Mouse (Mus musculus) macrophage (primary cell): ENCODE measurements around the gene March4. TPM values are rescaled to one million over a fixed set of nuclear protein-coding genes. Genes with fewer than 3 reads are reported as not detected.

ENCODE experiments used
- H3K27ac ChIP-seq: fragments of 350-480 bp; formaldehyde crosslinking; 2 replicates; pipeline ENCODE4 v1.9.0; 2021
- H3K36me3 ChIP-seq: fragments of 350-480 bp; formaldehyde crosslinking; 2 replicates; pipeline ENCODE4 v1.9.0; 2021; ENCODE audit errors: inconsistent target
- H3K4me3 ChIP-seq: fragments of 350-480 bp; formaldehyde crosslinking; 2 replicates; pipeline ENCODE4 v1.9.0; 2021; ENCODE audit errors: inconsistent target
- H3K79me2 ChIP-seq: fragments of 350-480 bp; formaldehyde crosslinking; 2 replicates; pipeline ENCODE4 v1.9.0; 2021; ENCODE audit errors: inconsistent target
- WGBS: methylation state at CpG from one replicate; pipeline ENCODE4 v1.1.7; 2026; ENCODE audit warnings: inconsistent platforms; ENCODE audit not compliant: missing documents; 5-methylcytosine and 5-hydroxymethylcytosine counted together
- polyA plus RNA-seq: library from polyadenylated mRNA; stranded (reverse); fragments of 250-400 nt; gene quantifications from 3 replicates; pipeline ENCODE4 v1.2.4, GENCODE M21; 2018; ENCODE audit warnings: inconsistent platforms

March4 gene
- polyA plus RNA-seq, 1 experiment from 2014 or later = not detected

GRCm38 (mm10) chr1:72413205-72413604 lies 123.5 kb downstream of the March4 start:
- no peaks in the 10 kb centered on the region for H3K79me2 ChIP-seq
- WGBS = 77% methylated on average over 8 of the region's 8 CpGs

GRCm38 (mm10) chr1:72411108-72411507 lies 125.6 kb downstream of the March4 start:
- 90% methylated on average over 8 of the region's 8 CpGs for WGBS
- Histone ChIP-seq H3K27ac (no peak overlapping the region), H3K79me2 (no peaks in the 10 kb centered on the region), H3K36me3 (no peaks in the 10 kb centered on the region), H3K4me3 (no peak overlapping the region)

More at GRCm38 (mm10) chr1:72413205-72413604, 123.5 kb downstream of the March4 start:
- Histone ChIP-seq H3K27ac (no peak overlapping the region), H3K4me3 (no peak overlapping the region), H3K36me3 (no peaks in the 10 kb centered on the region)

- 68% methylated on average over 5 of the region's 5 CpGs for WGBS
- Histone ChIP-seq H3K79me2 (no peaks in the 10 kb centered on the region), H3K4me3 (no peak overlapping the region), H3K27ac (no peak overlapping the region), H3K36me3 (no peaks in the 10 kb centered on the region)
Observed at GRCm38 (mm10) chr1:72409936-72410335, 126.8 kb downstream of the March4 start.

GRCm38 (mm10) chr1:72406505-72407079 lies 130.1 kb downstream of the March4 start:
- Histone ChIP-seq H3K79me2 (no peaks in the 10 kb centered on the region), H3K27ac (no peak overlapping the region), H3K36me3 (no peaks in the 10 kb centered on the region), H3K4me3 (no peak overlapping the region)
- WGBS = 87% methylated on average over 14 of the region's 14 CpGs

GRCm38 (mm10) chr1:72401331-72402069 lies 135.2 kb downstream of the March4 start:
- WGBS = 74% methylated on average over 8 of the region's 8 CpGs
- H3K79me2 ChIP-seq = no peaks in the 10 kb centered on the region
- H3K4me3 ChIP-seq = no peak overlapping the region
- no peaks in the 10 kb centered on the region for H3K36me3 ChIP-seq
- no peak overlapping the region for H3K27ac ChIP-seq

GRCm38 (mm10) chr1:72400616-72401015 lies 136.1 kb downstream of the March4 start:
- Histone ChIP-seq H3K79me2 (no peaks in the 10 kb centered on the region), H3K36me3 (no peaks in the 10 kb centered on the region), H3K4me3 (no peak overlapping the region), H3K27ac (no peak overlapping the region)
- WGBS = 88% methylated on average over 9 of the region's 9 CpGs

- H3K79me2 ChIP-seq = no peaks in the 10 kb centered on the region
- no peak overlapping the region for H3K27ac ChIP-seq
- 91% methylated on average over 8 of the region's 8 CpGs for WGBS
- no peak overlapping the region for H3K4me3 ChIP-seq
- no peaks in the 10 kb centered on the region for H3K36me3 ChIP-seq
Observed at GRCm38 (mm10) chr1:72399720-72400401, 136.9 kb downstream of the March4 start.

- Histone ChIP-seq H3K79me2 (no peaks in the 10 kb centered on the region), H3K4me3 (no peak overlapping the region), H3K36me3 (no peaks in the 10 kb centered on the region), H3K27ac (no peak overlapping the region)
- WGBS = 93% methylated on average over 4 of the region's 4 CpGs
Observed at GRCm38 (mm10) chr1:72390420-72390819, 146.3 kb downstream of the March4 start.

- H3K79me2 ChIP-seq = no peaks in the 10 kb centered on the region
- H3K27ac ChIP-seq = no peak overlapping the region
- no peak overlapping the region for H3K4me3 ChIP-seq
- WGBS = 98% methylated on average over 5 of the region's 5 CpGs
- no peaks in the 10 kb centered on the region for H3K36me3 ChIP-seq
Observed at GRCm38 (mm10) chr1:72383651-72384050, 153.1 kb downstream of the March4 start.

- H3K27ac ChIP-seq = no peak overlapping the region
- no peak overlapping the region for H3K4me3 ChIP-seq
- no peaks in the 10 kb centered on the region for H3K36me3 ChIP-seq
- 94% methylated on average over 7 of the region's 7 CpGs for WGBS
- no peaks in the 10 kb centered on the region for H3K79me2 ChIP-seq
Observed at GRCm38 (mm10) chr1:72383056-72383455, 153.7 kb downstream of the March4 start.

GRCm38 (mm10) chr1:72380544-72380943 lies 156.2 kb downstream of the March4 start:
- 100% methylated on average over 3 of the region's 3 CpGs for WGBS
- no peaks in the 10 kb centered on the region for H3K36me3 ChIP-seq
- no peak overlapping the region for H3K4me3 ChIP-seq
- no peaks in the 10 kb centered on the region for H3K79me2 ChIP-seq
- no peak overlapping the region for H3K27ac ChIP-seq

- Histone ChIP-seq H3K4me3 (no peak overlapping the region), H3K27ac (no peak overlapping the region), H3K79me2 (no peaks in the 10 kb centered on the region), H3K36me3 (no peaks in the 10 kb centered on the region)
- 96% methylated on average over 11 of the region's 11 CpGs for WGBS
Observed at GRCm38 (mm10) chr1:72379752-72380353, 156.9 kb downstream of the March4 start.

GRCm38 (mm10) chr1:72378151-72378550 lies 158.6 kb downstream of the March4 start:
- H3K79me2 ChIP-seq = no peaks in the 10 kb centered on the region
- 95% methylated on average over 4 of the region's 4 CpGs for WGBS
- no peaks in the 10 kb centered on the region for H3K36me3 ChIP-seq
- no peak overlapping the region for H3K27ac ChIP-seq
- no peak overlapping the region for H3K4me3 ChIP-seq
